Mouse (Mus musculus) limb, embryonic 15.5 days (tissue): ENCODE measurements around the gene Fam189b. TPM values are rescaled to one million over a fixed set of nuclear protein-coding genes. Genes with fewer than 3 reads are reported as not detected.
A peak's percentile ranks its signal among the peaks of the same experiment; 100 is the strongest.

Experiments used
- ATAC-seq: fragments of 200-750 bp; cut with Nextera tagmentation; 2 replicates; pipeline ENCODE4 v1.8.0; 2017; ENCODE audit warnings: low read depth, moderate TSS enrichment; ENCODE audit not compliant: insufficient number of reproducible peaks, low FRiP score, low TSS enrichment
- H3K27ac ChIP-seq: fragments of 300-500 bp; sonication (generic); 2 replicates; pipeline ENCODE4 v1.5.1; 2015; ENCODE audit warnings: moderate library complexity, mild to moderate bottlenecking, inconsistent platforms
- H3K27me3 ChIP-seq: fragments of 300-500 bp; sonication (generic); 2 replicates; pipeline ENCODE4 v1.6.1; 2015; ENCODE audit warnings: inconsistent platforms
- H3K36me3 ChIP-seq: fragments of 300-500 bp; sonication (generic); 2 replicates; pipeline ENCODE4 v1.6.1; 2015; ENCODE audit warnings: inconsistent platforms
- H3K4me1 ChIP-seq: fragments of 300-500 bp; sonication (generic); 2 replicates; pipeline ENCODE4 v1.6.1; 2015; ENCODE audit warnings: inconsistent platforms
- H3K4me2 ChIP-seq: fragments of 300-500 bp; sonication (generic); 2 replicates; pipeline ENCODE4 v1.6.1; 2015; ENCODE audit warnings: mild to moderate bottlenecking, inconsistent platforms
- H3K4me3 ChIP-seq: fragments of 300-500 bp; sonication (generic); 2 replicates; pipeline ENCODE4 v1.5.1; 2015; ENCODE audit warnings: mild to moderate bottlenecking, inconsistent platforms
- H3K9ac ChIP-seq: fragments of 300-500 bp; sonication (generic); 2 replicates; pipeline ENCODE4 v1.6.1; 2015; ENCODE audit warnings: inconsistent platforms
- H3K9me3 ChIP-seq: fragments of 300-500 bp; sonication (generic); 2 replicates; pipeline ENCODE4 v1.6.1; 2016; ENCODE audit warnings: inconsistent platforms
- WGBS: fragments of 180-500 bp; shearing (Covaris S2); methylation state at CpG from one replicate; pipeline ENCODE4 v1.1.7; 2015; 5-methylcytosine and 5-hydroxymethylcytosine counted together
- polyA plus RNA-seq: library from polyadenylated mRNA; unstranded; fragments of >200 nt; fragmentation: Nextera tagmentation; extraction: Ambion mirVana; gene quantifications from 2 replicates; pipeline ENCODE4 v1.2.1, GENCODE M21; 2015

The Fam189b gene
- polyA plus RNA-seq, 1 experiment from 2014 or later = 31.4 TPM

DNA sequence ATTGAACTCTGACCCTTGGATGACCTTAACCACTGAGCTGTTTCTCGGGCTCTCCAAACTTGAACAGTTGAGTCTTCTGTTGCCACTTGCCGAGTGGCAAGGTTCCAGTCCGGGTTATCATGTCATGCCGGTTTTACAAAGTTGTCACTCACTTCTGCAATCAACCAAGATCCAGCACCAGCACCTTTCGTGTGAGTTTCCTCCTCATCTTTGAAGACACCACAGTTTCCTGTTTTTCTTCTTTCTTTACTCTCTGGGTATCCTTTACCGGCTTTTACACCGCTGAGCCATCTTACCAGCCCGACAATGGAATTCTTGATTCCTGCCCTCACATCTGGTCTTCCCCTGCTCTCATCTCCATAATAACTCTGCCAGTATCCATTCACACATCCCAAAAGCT lies 7.5 kb downstream of the Fam189b start:
- peaks cover 26% of the 10 kb centered on the region for H3K36me3 ChIP-seq
- no peak overlapping the region for H3K4me2 ChIP-seq
- no peak overlapping the region for H3K4me3 ChIP-seq
- peaks cover 4% of the 10 kb centered on the region for H3K4me1 ChIP-seq
- H3K27ac ChIP-seq = no peak overlapping the region
- ATAC-seq = no peak
- no peaks in the 10 kb centered on the region for H3K27me3 ChIP-seq
- WGBS = 75% methylated on average over 8 of the region's 8 CpGs
- no peak overlapping the region for H3K9ac ChIP-seq
- no peaks in the 10 kb centered on the region for H3K9me3 ChIP-seq

DNA sequence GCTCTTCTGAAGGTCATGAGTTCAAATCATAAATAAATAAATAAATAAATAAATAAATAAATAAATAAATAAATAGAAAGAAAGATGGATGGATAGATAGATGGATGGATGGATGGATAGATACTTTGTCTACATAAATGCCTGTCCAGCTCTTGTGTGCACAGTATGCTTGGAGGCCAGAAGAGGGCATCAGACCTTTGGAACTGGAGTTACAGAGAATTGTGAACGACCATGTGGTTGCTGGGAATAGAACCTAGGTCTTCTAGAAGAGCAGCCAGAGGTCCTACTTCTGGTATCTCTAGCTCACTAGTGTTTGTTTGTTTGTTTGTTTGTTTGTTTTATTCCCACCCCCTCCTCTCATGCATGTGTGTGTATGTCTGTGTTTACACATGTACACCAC lies 10.4 kb downstream of the Fam189b start:
- 72% methylated on average over 1 of the region's 1 CpGs for WGBS
- H3K9me3 ChIP-seq = no peaks in the 10 kb centered on the region

DNA sequence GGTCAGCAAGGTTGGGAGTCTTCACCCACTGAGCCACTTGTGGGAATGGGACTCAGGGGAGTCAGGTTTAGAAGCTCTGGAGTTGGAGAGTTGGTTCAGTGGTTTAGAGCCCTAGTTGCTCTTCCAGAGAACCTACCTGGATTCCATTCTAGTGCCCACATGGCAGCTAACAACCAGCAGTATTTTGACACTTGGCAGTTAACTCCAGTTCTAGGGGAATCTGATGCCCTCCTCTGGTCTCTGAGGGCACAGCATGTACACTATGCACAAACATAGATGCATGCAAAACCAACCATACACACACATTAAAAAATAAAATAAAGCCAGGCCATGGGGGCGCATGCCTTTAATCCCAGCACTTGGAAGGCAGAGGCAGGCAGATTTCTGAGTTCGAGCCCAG lies 10.9 kb downstream of the Fam189b start:
- 91% methylated on average over 2 of the region's 2 CpGs for WGBS
- no peak overlapping the region for H3K27ac ChIP-seq
- no peaks in the 10 kb centered on the region for H3K9me3 ChIP-seq
- no peak overlapping the region for H3K9ac ChIP-seq
- H3K4me3 ChIP-seq = no peak overlapping the region
- no peak overlapping the region for H3K4me2 ChIP-seq
- H3K36me3 ChIP-seq = peaks cover 2% of the 10 kb centered on the region; the same call in 1 of the 2 replicates
- no peaks in the 10 kb centered on the region for H3K27me3 ChIP-seq
- ATAC-seq = no peak
- peaks cover 10% of the 10 kb centered on the region for H3K4me1 ChIP-seq

More for the DNA sequence above, 10.4 kb downstream of the Fam189b start:
- Histone ChIP-seq H3K9ac (no peak overlapping the region), H3K4me3 (no peak overlapping the region), H3K4me1 (peaks cover 10% of the 10 kb centered on the region), H3K27ac (no peak overlapping the region), H3K27me3 (no peaks in the 10 kb centered on the region), H3K4me2 (no peak overlapping the region), H3K36me3 (peaks cover 7% of the 10 kb centered on the region)
- ATAC-seq = no peak

DNA sequence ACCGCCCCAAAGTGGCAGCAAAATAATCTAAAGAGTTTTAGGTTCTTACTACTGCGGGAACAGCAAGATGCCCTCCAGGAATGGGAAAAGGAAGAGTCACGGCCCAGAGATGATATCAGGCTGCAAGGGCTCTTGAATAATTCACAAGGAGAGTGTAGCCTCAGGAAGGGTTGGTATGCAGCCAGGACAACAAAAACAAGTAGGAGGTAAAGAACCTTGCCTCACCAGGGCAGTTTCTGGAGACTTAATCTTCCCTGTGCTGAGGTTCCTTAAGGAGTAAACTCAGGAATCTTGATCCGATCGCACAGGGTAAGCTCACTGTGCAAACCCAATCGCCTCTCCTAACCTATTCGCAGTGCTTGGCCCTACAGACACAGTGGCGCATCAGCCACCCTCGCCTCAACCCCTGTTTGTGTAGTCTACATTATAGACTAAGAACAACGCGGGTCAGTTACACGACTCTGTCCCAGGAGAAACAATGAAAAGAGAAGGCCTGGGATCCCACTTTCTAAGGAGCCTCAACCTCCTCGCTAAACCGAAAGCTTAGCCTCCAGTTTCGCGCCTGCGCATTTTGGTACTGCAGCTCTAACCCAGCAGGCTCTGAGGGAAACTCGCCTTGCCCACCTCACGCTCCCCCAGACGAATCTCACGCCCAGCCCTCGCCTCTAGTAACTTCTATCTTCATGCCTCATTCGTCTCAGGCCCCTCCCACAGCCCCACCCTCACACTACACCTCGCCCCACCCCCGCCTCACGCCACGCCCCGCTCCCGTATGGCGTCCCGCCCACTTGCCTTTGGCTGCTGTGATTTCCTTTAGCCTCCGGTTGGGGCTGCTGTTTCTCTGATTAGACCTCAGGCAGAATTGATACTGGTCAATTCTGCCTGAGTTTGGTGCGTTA lies 13.3 kb downstream of the Fam189b start:
- H3K4me1 ChIP-seq = peaks cover 10% of the 10 kb centered on the region
- H3K9ac ChIP-seq = 0 out of 2 replicates have a peak overlapping the region, but pooled peaks have one; percentile 37
- no peaks in the 10 kb centered on the region for H3K27me3 ChIP-seq
- H3K36me3 ChIP-seq = no peaks in the 10 kb centered on the region
- H3K27ac ChIP-seq = peak overlapping the region; percentile 90
- H3K9me3 ChIP-seq = no peaks in the 10 kb centered on the region
- ATAC-seq = peak; percentile 97
- peak overlapping the region; percentile 45 for H3K4me3 ChIP-seq
- peak overlapping the region; percentile 65 for H3K4me2 ChIP-seq
- 9% methylated on average over 33 of the region's 33 CpGs for whole genome bisulfite sequencing

DNA sequence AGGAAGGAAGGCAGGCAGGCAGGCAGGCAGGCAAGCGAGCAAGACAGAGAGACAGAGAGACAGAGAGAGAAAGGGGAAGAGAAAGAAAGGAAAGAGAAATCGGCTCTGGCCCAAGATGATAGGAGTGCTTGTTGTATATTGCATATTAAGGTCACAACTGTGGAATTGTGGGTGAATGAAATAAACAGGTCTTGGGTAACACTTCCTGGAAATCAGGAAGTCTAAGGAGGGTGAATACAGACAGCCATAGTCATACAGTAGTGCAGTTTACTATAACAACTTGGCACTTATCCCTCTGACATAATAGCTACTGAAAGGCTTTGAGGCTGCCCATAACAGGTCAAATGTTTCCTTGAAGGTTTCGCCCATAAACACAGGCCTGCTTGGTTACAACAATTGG lies 16.9 kb downstream of the Fam189b start:
- Histone ChIP-seq H3K4me2 (no peak overlapping the region), H3K4me1 (peaks cover 17% of the 10 kb centered on the region), H3K4me3 (no peak overlapping the region), H3K27me3 (no peaks in the 10 kb centered on the region), H3K9me3 (no peaks in the 10 kb centered on the region), H3K27ac (no peak overlapping the region), H3K36me3 (peaks cover 8% of the 10 kb centered on the region), H3K9ac (no peak overlapping the region)
- 76% methylated on average over 3 of the region's 3 CpGs for WGBS
- no peak for ATAC-seq

DNA sequence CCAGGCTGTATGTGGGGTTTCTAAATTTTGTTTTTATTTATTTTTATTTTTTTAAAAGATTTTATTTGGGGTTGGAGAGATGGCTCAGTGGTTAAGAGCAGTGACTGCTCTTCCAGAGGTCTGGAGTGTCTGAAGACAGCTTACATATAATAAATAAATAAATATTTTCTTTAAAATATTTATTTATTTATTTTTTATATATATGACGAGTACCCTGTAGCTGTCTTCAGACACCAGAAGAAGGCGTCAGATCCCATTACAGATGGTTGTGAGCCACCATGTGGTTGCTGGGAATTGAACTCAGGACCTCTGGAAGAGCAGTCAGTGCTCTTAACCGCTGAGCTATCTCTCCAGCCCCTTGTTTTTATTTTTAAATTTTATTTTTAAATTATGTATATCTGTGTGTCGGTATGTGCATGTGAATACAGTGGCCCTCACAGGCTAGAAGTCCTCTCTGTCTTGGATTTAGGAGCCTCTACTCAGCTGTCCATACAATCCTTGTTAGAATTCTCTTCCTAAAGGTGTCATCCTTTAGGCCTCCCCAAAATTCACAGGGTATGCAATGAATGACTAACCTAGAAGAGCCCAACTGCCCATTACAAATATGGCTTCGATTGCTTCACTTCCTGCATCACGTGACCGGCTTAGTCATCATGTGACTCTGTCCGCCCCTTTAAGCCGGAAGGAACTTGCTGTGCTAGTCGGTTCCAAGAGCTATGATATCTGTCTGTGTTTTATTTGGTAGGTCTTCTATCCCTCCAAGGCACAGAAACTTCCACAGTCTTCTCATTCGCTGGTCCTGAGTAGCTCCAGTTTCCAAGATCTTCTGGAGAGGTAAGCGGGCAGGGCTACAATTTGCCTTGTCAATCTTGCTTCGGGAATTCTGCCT lies 19.6 kb downstream of the Fam189b start, which contains the start of gene Gba:
Gene Gba, plus strand, starts transcription at position 676 of the 889 bp plus-strand sequence.
- no peaks in the 10 kb centered on the region for H3K9me3 ChIP-seq
- peak; percentile 78 for ATAC-seq
- H3K9ac ChIP-seq = peak within 1 kb of the TSS; percentile 28; the same call in 1 of the 2 replicates
- 27% methylated on average over 13 of the region's 13 CpGs for WGBS
- H3K4me3 ChIP-seq = peak within 1 kb of the TSS; percentile 56
- H3K4me1 ChIP-seq = peaks cover 7% of the 10 kb centered on the region
- no peaks in the 10 kb centered on the region for H3K27me3 ChIP-seq
- H3K36me3 ChIP-seq = peaks cover 33% of the 10 kb centered on the region
- H3K27ac ChIP-seq = peak within 1 kb of the TSS; percentile 34; the same call in 1 of the 2 replicates
- H3K4me2 ChIP-seq = peak within 1 kb of the TSS; percentile 61

DNA sequence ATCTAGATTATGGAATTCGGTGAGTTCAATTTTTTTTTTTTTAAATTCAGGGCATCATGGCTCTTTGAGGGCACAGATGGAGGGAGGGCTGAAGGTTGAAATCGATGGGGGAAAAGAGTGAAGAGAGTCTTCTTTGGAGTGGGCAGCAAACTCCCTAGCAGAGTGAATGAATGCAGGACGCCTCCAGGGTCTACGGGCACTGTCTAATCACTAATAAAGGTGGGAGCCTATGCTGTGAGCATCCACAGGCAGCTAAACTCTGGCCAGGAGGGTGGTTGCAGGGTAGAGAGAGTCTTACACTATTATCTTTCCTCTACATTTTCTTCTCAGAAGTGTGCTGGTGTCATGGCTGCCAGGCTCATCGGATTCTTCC lies 20.2 kb downstream of the Fam189b start:
- Histone ChIP-seq H3K4me1 (peaks cover 7% of the 10 kb centered on the region), H3K4me2 (peak overlapping the region; percentile 61), H3K27ac (no peak overlapping the region), H3K4me3 (peak overlapping the region; percentile 56), H3K9ac (peak overlapping the region; percentile 28; the same call in 1 of the 2 replicates), H3K36me3 (peaks cover 39% of the 10 kb centered on the region), H3K27me3 (no peaks in the 10 kb centered on the region), H3K9me3 (no peaks in the 10 kb centered on the region)
- no peak for ATAC-seq
- WGBS = 38% methylated on average over 5 of the region's 5 CpGs

DNA sequence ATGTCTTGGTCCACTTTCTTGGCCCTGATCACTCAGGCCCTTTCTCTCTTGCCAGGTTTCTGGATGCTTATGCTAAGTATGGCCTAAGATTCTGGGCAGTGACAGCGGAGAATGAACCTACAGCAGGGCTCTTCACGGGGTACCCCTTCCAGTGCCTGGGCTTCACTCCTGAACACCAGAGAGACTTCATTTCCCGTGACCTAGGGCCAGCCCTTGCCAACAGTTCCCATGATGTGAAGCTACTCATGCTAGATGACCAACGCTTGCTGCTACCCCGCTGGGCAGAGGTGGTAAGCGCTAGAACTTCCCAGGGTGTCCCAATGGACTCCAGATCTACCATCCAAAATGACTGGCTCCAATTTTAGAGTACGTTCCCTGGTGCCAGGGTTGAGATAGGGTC lies 23.1 kb downstream of the Fam189b start:
- Histone ChIP-seq H3K27ac (no peak overlapping the region), H3K4me1 (peaks cover 27% of the 10 kb centered on the region), H3K27me3 (no peaks in the 10 kb centered on the region), H3K36me3 (peaks cover 67% of the 10 kb centered on the region), H3K4me3 (no peak overlapping the region), H3K9ac (no peak overlapping the region), H3K4me2 (no peak overlapping the region), H3K9me3 (no peaks in the 10 kb centered on the region)
- 93% methylated on average over 7 of the region's 7 CpGs for whole genome bisulfite sequencing
- no peak for ATAC-seq

DNA sequence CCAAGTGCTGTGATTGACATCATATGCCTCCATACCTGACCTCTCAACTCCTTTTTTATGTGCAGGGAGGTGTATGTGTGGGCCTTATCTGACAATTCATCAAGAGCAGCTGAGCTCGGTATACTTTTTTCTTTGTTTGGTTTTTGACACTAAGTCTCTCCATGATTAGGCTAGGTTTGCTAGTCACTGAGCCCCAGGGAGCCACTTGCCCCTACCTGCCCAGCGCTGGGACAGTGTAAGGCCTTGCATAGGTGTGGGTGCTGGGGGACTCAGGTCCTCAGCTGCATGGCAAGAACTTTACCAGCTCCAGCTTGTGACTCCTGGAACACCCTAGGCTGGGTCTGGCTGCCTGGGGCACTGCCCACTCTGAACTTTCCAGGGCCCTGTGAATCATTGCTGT lies 23.8 kb downstream of the Fam189b start:
- no peaks in the 10 kb centered on the region for H3K27me3 ChIP-seq
- H3K4me2 ChIP-seq = no peak overlapping the region
- 85% methylated on average over 2 of the region's 2 CpGs for WGBS
- H3K4me3 ChIP-seq = no peak overlapping the region
- H3K9me3 ChIP-seq = no peaks in the 10 kb centered on the region
- peaks cover 71% of the 10 kb centered on the region for H3K36me3 ChIP-seq
- no peak overlapping the region for H3K9ac ChIP-seq
- H3K27ac ChIP-seq = no peak overlapping the region
- ATAC-seq = no peak
- H3K4me1 ChIP-seq = peaks cover 28% of the 10 kb centered on the region

DNA sequence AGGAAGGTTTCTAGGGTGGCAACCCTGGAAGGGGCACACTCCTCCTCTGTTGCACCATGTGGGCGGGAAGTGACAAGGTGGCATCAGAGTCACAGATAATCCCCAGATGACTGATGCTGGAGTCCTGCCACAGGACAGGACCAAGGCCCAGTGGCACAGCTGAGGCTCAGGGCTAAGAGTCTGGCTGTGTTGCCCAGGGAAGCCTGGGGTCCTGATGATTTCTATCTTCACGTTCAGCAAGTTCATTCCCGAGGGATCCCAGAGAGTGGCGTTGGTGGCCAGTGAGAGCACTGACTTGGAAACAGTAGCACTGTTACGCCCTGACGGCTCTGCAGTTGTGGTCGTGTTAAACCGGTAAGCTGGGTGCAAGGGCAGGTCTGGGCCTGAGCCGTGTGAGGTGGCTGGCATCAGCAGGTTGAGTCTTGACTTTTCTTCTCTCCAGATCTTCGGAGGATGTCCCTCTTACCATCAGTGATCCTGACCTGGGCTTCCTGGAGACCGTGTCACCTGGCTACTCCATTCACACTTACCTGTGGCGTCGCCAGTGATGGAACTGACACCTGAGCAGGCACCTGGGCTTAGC lies 25.2 kb downstream of the Fam189b start:
- peaks cover 33% of the 10 kb centered on the region for H3K4me1 ChIP-seq
- H3K27ac ChIP-seq = peak overlapping the region; percentile 3; the same call in 1 of the 2 replicates
- peaks cover 71% of the 10 kb centered on the region for H3K36me3 ChIP-seq
- no peak for ATAC-seq
- no peaks in the 10 kb centered on the region for H3K9me3 ChIP-seq
- H3K9ac ChIP-seq = no peak overlapping the region
- WGBS = 86% methylated on average over 13 of the region's 13 CpGs
- H3K4me2 ChIP-seq = no peak overlapping the region
- H3K4me3 ChIP-seq = no peak overlapping the region
- H3K27me3 ChIP-seq = no peaks in the 10 kb centered on the region

DNA sequence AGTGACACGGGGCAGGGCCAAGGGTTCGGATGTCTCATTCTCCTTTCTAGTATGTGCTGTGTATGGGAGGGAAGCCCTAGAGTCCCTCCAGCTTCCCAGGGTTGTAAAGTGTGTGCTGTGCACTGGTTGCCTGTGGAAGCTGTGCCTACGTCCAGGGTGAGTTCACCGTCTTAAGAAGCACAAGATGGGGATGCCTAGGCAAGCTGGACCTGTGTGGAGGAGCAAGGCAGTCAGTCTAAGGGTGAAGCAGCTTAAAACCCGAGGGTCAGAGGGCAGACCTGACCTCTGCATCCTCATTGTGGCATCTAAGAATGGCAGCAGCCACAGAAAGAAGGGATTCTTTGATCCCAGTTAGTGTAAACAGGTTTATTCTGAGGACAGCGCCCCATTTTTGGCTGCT lies 25.8 kb downstream of the Fam189b start:
- peaks cover 71% of the 10 kb centered on the region for H3K36me3 ChIP-seq
- H3K27me3 ChIP-seq = no peaks in the 10 kb centered on the region
- no peak for ATAC-seq
- H3K4me1 ChIP-seq = peaks cover 31% of the 10 kb centered on the region
- no peaks in the 10 kb centered on the region for H3K9me3 ChIP-seq
- no peak overlapping the region for H3K4me3 ChIP-seq
- no peak overlapping the region for H3K4me2 ChIP-seq
- H3K27ac ChIP-seq = peak overlapping the region; percentile 85; the same call in 1 of the 2 replicates
- 88% methylated on average over 6 of the region's 6 CpGs for WGBS
- H3K9ac ChIP-seq = no peak overlapping the region
